Mouse (Mus musculus): Measurements from ENCODE around the gene Eif1b. TPM values are rescaled to one million over a fixed set of nuclear protein-coding genes. Genes with fewer than 3 reads are reported as not detected.

Gene Eif1b
- polyA plus RNA-seq, 1 experiment from 2014 or later = 53.0 TPM

DNA sequence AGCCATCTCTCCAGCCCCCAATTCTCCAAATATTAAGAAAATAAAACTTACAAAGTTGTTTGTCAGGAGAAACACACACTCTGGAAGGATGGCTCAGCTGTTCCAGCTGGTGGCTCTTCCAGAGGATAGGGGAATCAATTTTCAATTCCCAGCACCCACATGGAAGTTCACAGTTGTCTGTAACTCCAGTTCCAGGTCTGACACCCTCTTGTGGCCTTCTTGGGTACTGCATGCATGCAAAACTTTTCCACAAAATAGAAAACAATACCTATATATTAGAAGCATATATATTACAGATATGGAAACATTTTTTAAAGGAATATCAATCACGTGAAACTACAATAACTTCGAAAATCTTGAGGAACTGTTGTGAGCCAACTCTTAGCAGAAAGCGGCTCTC lies 19.7 kb downstream of the Eif1b start:
- H3K4me1 ChIP-seq (ENCODE audit: control insufficient read depth, low read depth, low read length) = no peaks in the 10 kb centered on the region
- H3K4me3 ChIP-seq (ENCODE audit: low read depth, low read length) = no peak overlapping the region
- no peak for ATAC-seq (ENCODE audit: low read depth)
- H3K36me3 ChIP-seq (ENCODE audit: control insufficient read depth, insufficient read depth) = no peaks in the 10 kb centered on the region
- H3K9ac ChIP-seq (ENCODE audit: low read depth, low read length) = no peak overlapping the region
- no peaks in the 10 kb centered on the region for H3K9me3 ChIP-seq (replicated peaks; ENCODE audit: control insufficient read depth, low read length)
- no peaks in the 10 kb centered on the region for H3K27me3 ChIP-seq (ENCODE audit: control insufficient read depth, insufficient read depth, low read depth, low read length)
- no peak overlapping the region for H3K4me2 ChIP-seq (ENCODE audit: low read depth, low read length)
- WGBS (ENCODE audit: insufficient replicate concordance) = 64% methylated on average over 3 of the region's 3 CpGs
- no peak overlapping the region for H3K27ac ChIP-seq (ENCODE audit: low read length)

DNA sequence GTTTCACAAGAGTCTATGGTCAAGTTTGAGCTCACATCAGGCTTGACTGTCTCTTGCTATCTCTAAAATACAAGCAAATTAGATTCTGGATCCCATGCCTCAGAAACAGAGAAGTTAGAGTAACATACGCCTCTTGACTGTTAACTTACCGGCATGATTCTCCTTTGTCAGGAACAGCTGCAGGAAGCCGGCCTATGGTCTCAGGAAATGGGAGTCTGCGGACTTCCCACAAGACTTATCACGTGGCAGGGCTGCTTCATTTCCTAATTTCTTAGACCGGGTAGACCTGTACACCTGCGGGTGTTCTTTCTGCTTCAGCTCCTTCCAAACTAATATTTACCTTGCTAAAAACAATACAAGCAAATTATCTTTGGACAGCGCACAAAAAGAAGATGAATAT lies 24.7 kb downstream of the Eif1b start:
- Histone ChIP-seq H3K4me3 (ENCODE audit: low read depth, low read length) (no peak overlapping the region), H3K9ac (ENCODE audit: low read depth, low read length) (no peak overlapping the region), H3K9me3 (replicated peaks; ENCODE audit: control insufficient read depth, low read length) (no peaks in the 10 kb centered on the region), H3K27me3 (ENCODE audit: control insufficient read depth, insufficient read depth, low read depth, low read length) (no peaks in the 10 kb centered on the region), H3K27ac (ENCODE audit: low read length) (no peak overlapping the region), H3K36me3 (ENCODE audit: control insufficient read depth, insufficient read depth) (no peaks in the 10 kb centered on the region), H3K4me2 (ENCODE audit: low read depth, low read length) (no peak overlapping the region), H3K4me1 (ENCODE audit: control insufficient read depth, low read depth, low read length) (no peaks in the 10 kb centered on the region)
- WGBS (ENCODE audit: insufficient replicate concordance) = 24% methylated on average over 8 of the region's 8 CpGs
- ATAC-seq (ENCODE audit: low read depth) = no peak

- 48% methylated on average over 3 of the region's 3 CpGs for WGBS (ENCODE audit: insufficient replicate concordance)
- no peak overlapping the region for H3K27ac ChIP-seq (ENCODE audit: low read length)
- no peaks in the 10 kb centered on the region for H3K36me3 ChIP-seq (ENCODE audit: control insufficient read depth, insufficient read depth)
- ATAC-seq (ENCODE audit: low read depth) = no peak
- no peak overlapping the region for H3K9ac ChIP-seq (ENCODE audit: low read depth, low read length)
- H3K4me2 ChIP-seq (ENCODE audit: low read depth, low read length) = no peak overlapping the region
- H3K27me3 ChIP-seq (ENCODE audit: control insufficient read depth, insufficient read depth, low read depth, low read length) = no peaks in the 10 kb centered on the region
- H3K4me3 ChIP-seq (ENCODE audit: low read depth, low read length) = no peak overlapping the region
- no peaks in the 10 kb centered on the region for H3K4me1 ChIP-seq (ENCODE audit: control insufficient read depth, low read depth, low read length)
- no peaks in the 10 kb centered on the region for H3K9me3 ChIP-seq (replicated peaks; ENCODE audit: control insufficient read depth, low read length)
These were observed 26.9 kb downstream of the Eif1b start for GRCm38 (mm10) chr9:120518946-120519345.

- 59% methylated on average over 19 of the region's 19 CpGs for WGBS (ENCODE audit: insufficient replicate concordance)
- no peaks in the 10 kb centered on the region for H3K4me1 ChIP-seq (ENCODE audit: control insufficient read depth, low read depth, low read length)
- H3K27me3 ChIP-seq (ENCODE audit: control insufficient read depth, insufficient read depth, low read depth, low read length) = no peaks in the 10 kb centered on the region
- H3K36me3 ChIP-seq (ENCODE audit: control insufficient read depth, insufficient read depth) = no peaks in the 10 kb centered on the region
- no peaks in the 10 kb centered on the region for H3K9me3 ChIP-seq (replicated peaks; ENCODE audit: control insufficient read depth, low read length)
- no peak overlapping the region for H3K27ac ChIP-seq (ENCODE audit: low read length)
- no peak overlapping the region for H3K4me3 ChIP-seq (ENCODE audit: low read depth, low read length)
- H3K4me2 ChIP-seq (ENCODE audit: low read depth, low read length) = no peak overlapping the region
- no peak overlapping the region for H3K9ac ChIP-seq (ENCODE audit: low read depth, low read length)
- no peak for ATAC-seq (ENCODE audit: low read depth)
These were observed 27.6 kb downstream of the Eif1b start for GRCm38 (mm10) chr9:120519469-120520125.

- 31% methylated on average over 1 of the region's 1 CpGs for WGBS (ENCODE audit: insufficient replicate concordance)
These were observed 29.1 kb downstream of the Eif1b start for GRCm38 (mm10) chr9:120521161-120521560.

GRCm38 (mm10) chr9:120527270-120527669 lies 35.2 kb downstream of the Eif1b start:
- Histone ChIP-seq H3K9me3 (replicated peaks; ENCODE audit: control insufficient read depth, low read length) (no peaks in the 10 kb centered on the region), H3K27me3 (ENCODE audit: control insufficient read depth, insufficient read depth, low read depth, low read length) (no peaks in the 10 kb centered on the region), H3K9ac (ENCODE audit: low read depth, low read length) (no peak overlapping the region), H3K4me3 (ENCODE audit: low read depth, low read length) (no peak overlapping the region), H3K4me1 (ENCODE audit: control insufficient read depth, low read depth, low read length) (no peaks in the 10 kb centered on the region), H3K4me2 (ENCODE audit: low read depth, low read length) (no peak overlapping the region), H3K36me3 (ENCODE audit: control insufficient read depth, insufficient read depth) (no peaks in the 10 kb centered on the region), H3K27ac (ENCODE audit: low read length) (no peak overlapping the region)
- ATAC-seq (ENCODE audit: low read depth) = no peak
- WGBS (ENCODE audit: insufficient replicate concordance) = 45% methylated on average over 4 of the region's 4 CpGs

More at GRCm38 (mm10) chr9:120521161-120521560, 29.1 kb downstream of the Eif1b start:
- no peaks in the 10 kb centered on the region for H3K4me1 ChIP-seq (ENCODE audit: control insufficient read depth, low read depth, low read length)
- no peak overlapping the region for H3K4me2 ChIP-seq (ENCODE audit: low read depth, low read length)
- no peaks in the 10 kb centered on the region for H3K27me3 ChIP-seq (ENCODE audit: control insufficient read depth, insufficient read depth, low read depth, low read length)
- no peak overlapping the region for H3K27ac ChIP-seq (ENCODE audit: low read length)
- ATAC-seq (ENCODE audit: low read depth) = no peak
- H3K9me3 ChIP-seq (replicated peaks; ENCODE audit: control insufficient read depth, low read length) = no peaks in the 10 kb centered on the region
- H3K36me3 ChIP-seq (ENCODE audit: control insufficient read depth, insufficient read depth) = no peaks in the 10 kb centered on the region
- H3K9ac ChIP-seq (ENCODE audit: low read depth, low read length) = no peak overlapping the region
- no peak overlapping the region for H3K4me3 ChIP-seq (ENCODE audit: low read depth, low read length)

DNA sequence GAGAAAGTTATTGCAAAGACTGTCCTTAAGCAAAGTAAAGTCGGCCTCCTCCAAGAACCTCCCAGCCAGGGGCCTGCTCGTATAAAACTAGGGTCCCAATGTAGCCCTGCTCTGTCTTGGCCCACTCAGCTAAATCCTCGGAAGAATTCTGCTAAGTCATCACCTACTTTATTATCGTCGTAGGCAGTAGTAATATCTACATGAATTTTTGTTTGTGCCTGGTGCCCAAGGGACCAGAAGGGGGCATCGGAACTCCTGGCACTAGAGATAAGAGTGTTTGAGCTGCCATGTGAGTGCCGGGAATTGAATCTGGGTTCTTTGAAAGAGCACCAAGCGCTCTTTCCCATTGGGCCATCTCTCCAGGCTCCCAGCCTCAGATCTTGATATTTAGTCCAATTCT lies 35.9 kb downstream of the Eif1b start:
- Histone ChIP-seq H3K4me2 (ENCODE audit: low read depth, low read length) (no peak overlapping the region), H3K4me3 (ENCODE audit: low read depth, low read length) (no peak overlapping the region), H3K36me3 (ENCODE audit: control insufficient read depth, insufficient read depth) (no peaks in the 10 kb centered on the region), H3K27me3 (ENCODE audit: control insufficient read depth, insufficient read depth, low read depth, low read length) (no peaks in the 10 kb centered on the region), H3K4me1 (ENCODE audit: control insufficient read depth, low read depth, low read length) (no peaks in the 10 kb centered on the region), H3K9me3 (replicated peaks; ENCODE audit: control insufficient read depth, low read length) (no peaks in the 10 kb centered on the region), H3K27ac (ENCODE audit: low read length) (no peak overlapping the region), H3K9ac (ENCODE audit: low read depth, low read length) (no peak overlapping the region)
- ATAC-seq (ENCODE audit: low read depth) = no peak
- 64% methylated on average over 8 of the region's 8 CpGs for WGBS (ENCODE audit: insufficient replicate concordance)

- H3K4me3 ChIP-seq (ENCODE audit: low read depth, low read length) = no peak overlapping the region
- no peaks in the 10 kb centered on the region for H3K4me1 ChIP-seq (ENCODE audit: control insufficient read depth, low read depth, low read length)
- H3K27ac ChIP-seq (ENCODE audit: low read length) = no peak overlapping the region
- H3K27me3 ChIP-seq (ENCODE audit: control insufficient read depth, insufficient read depth, low read depth, low read length) = no peaks in the 10 kb centered on the region
- no peak for ATAC-seq (ENCODE audit: low read depth)
- no peak overlapping the region for H3K4me2 ChIP-seq (ENCODE audit: low read depth, low read length)
- no peaks in the 10 kb centered on the region for H3K9me3 ChIP-seq (replicated peaks; ENCODE audit: control insufficient read depth, low read length)
- H3K36me3 ChIP-seq (ENCODE audit: control insufficient read depth, insufficient read depth) = no peaks in the 10 kb centered on the region
- 62% methylated on average over 17 of the region's 17 CpGs for WGBS (ENCODE audit: insufficient replicate concordance)
- H3K9ac ChIP-seq (ENCODE audit: low read depth, low read length) = no peak overlapping the region
These were observed 36.9 kb downstream of the Eif1b start for GRCm38 (mm10) chr9:120528815-120529510.

- Histone ChIP-seq H3K4me2 (ENCODE audit: low read depth, low read length) (no peak overlapping the region), H3K36me3 (ENCODE audit: control insufficient read depth, insufficient read depth) (no peaks in the 10 kb centered on the region), H3K4me1 (ENCODE audit: control insufficient read depth, low read depth, low read length) (no peaks in the 10 kb centered on the region), H3K9ac (ENCODE audit: low read depth, low read length) (no peak overlapping the region), H3K9me3 (replicated peaks; ENCODE audit: control insufficient read depth, low read length) (no peaks in the 10 kb centered on the region), H3K27me3 (ENCODE audit: control insufficient read depth, insufficient read depth, low read depth, low read length) (no peaks in the 10 kb centered on the region), H3K27ac (ENCODE audit: low read length) (no peak overlapping the region), H3K4me3 (ENCODE audit: low read depth, low read length) (no peak overlapping the region)
- ATAC-seq (ENCODE audit: low read depth) = no peak
- 65% methylated on average over 5 of the region's 5 CpGs for WGBS (ENCODE audit: insufficient replicate concordance)
These were observed 38.4 kb downstream of the Eif1b start for GRCm38 (mm10) chr9:120530471-120530870.

Measured in liver, embryonic 16.5 days (tissue).